Mouse (Mus musculus) left cerebral cortex, adult 11 months (tissue): ENCODE measurements around the gene Klk1b1.
"Not testable (repeated sequence)": the region's sequence is repeated elsewhere in the genome, so short reads cannot be mapped to it uniquely, and the experiment has no call there.

ENCODE experiments used
- DNase-seq: peaks from one replicate; pipeline ENCODE4 v3.0.0; 2022; ENCODE audit warnings: low spot score

Klk1b1 gene

DNA sequence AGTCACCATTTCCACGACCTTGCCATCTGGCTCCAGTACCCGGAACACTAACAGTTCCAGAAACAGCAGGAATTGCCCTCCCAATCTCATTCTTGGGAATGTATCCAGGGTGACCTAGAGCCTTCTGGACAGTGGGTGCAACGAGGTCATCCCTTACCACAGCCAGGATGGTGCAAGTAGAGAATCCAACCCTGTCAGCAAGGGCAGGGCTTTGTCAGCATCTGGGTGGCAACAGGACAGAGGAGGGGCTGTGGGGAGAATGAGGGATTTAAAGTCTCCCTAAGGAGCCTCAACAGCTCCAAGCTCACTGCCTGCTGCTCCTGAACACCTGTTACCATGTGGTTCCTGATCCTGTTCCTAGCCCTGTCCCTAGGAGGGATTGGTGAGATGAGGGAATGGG lies at the start of gene Klk1b1:
Gene Klk1b1 (plus strand): TSS at position 301 of the 400 bp plus-strand sequence.
- DNase-seq, result no peak

DNA sequence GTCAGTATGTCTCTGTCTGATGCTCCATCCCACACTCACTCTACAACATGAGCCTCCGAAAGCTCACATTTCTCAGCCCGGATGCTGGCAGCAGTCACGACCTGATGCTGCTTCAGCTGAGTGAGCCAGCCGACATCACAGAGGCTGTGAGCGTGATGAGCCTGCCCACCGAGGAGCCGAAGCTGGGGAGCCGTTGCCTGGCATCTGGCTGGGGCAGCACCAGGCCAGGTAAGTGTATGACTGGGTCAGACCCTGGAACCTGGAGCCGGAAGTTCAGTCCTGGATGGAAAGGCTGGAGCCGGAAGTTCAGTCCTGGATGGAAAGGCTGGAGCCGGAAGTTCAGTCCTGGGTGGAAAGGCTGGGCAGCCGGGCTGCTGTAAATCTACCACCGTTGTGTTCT lies 48.1 kb upstream of the Klk1b1 start:
- no peak for DNase-seq

DNA sequence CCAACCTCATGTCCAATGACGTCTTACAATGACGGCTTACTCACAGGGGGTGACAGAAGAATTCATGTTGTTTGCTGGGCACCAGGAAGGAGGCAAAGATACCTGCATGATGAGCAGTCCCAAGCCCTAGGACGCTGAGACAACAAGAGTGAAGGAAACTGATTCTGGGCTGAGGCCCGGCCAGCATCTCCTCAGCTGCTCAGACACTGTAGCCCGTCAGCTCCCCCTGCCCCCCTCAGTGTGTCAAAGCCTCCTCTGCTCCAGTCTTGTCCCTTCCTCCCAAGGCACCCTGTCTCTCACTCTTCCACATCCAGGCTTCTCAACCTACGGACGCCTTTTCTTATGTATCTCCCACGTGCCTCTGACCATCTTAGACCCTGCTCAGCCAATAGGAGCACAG lies 47.7 kb upstream of the Klk1b1 start:
- DNase-seq, result no peak

DNA sequence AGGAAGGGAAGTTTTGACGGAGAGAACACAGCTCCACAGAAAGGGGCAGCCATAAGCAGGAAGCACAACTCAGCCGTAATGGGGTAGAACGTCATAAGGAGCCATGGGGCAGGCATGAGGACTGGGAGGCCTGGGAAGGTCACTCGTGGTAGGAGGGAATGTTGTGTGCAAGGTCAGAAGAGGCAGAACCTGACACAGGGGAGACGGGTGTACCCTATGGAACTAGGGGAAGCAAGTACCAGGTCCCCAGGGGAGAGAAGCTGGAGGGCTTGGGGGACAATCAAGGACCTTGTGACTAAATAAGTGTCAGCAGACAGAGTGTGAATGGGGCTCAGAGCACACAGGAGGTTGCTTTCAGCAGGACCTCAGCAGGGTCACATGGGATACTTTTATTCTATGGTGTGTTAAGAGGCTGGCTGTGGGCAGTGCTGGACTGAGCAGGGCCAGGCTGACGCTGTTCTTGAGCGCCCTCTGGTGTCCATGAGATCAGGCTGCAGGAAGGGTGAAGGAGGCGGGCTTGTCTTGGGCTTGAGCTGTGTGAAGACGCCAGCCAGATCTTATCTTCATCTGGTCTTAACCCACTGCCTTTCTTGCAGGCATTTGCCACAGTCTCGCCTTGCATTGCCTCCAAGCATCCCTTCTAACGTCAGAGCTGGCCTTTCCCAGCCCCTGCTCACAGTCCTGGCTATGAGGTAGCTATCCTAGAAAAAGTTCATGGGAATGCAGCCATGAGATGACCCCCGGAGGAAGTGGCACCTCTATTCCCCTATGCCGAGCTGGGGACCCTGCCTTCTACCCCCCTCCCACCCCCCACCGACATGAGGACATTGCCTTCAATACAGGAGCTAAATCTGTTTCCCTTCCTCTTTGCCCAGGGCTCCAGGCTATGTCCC lies 46.7 kb upstream of the Klk1b1 start:
- no peak for DNase-seq

DNA sequence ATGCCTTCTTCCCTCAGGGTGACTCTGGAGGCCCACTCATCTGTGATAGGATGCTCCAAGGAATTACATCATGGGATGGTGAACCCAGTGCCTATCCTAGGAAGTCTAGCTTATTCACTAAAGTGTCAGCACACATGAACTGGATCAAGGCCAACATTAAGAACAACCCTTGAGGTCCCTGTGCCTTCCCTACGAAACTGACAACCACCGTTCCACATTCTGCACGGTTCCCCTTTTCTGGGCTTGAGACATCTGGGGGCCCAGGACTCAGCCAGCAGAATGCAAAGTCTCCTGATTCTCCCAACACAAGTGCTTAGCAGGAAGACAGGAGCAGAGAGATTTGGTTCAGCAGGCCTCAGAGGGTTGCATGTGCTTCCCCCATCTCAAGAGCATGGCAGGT lies 46.0 kb upstream of the Klk1b1 start:
- DNase-seq, result no peak

DNA sequence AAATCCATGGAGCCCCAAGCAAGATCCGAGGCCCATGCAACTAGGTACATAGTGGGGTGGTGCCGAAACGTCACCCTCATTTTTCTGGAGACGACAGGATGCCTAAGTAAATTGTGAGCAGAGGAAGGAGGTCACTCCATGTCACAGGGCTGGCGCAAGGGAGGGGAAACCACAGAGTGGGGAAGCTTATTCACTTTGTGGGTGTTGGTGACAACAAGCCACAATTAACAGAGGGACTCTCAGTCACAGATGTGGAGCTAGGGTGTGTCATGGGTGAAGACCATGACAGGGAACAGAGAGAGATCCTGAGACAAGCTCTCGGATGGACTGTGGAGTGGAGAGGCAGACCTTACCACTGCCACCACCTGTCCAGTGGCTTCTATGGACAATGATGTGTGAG lies 45.5 kb upstream of the Klk1b1 start:
- no peak for DNase-seq

DNA sequence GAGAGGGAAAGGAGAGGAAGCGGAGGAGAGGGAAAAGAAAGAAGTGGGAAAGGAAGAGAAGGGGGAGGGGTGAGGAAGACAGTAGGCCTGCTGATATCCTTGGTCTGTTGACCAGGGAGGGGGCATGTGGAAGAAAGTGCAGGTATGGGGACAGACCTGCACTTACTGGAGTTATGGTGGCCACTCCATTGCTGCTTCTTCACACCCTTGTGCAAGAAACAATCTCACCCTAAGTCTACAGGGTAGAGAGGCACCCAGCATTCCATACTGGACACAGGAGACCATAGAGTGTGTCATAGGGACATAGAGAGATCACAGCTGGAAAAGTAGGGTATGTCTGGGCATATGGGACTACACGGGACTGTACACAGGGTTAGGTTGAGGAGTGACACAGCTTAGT lies 44.6 kb upstream of the Klk1b1 start:
- DNase-seq, result no peak

DNA sequence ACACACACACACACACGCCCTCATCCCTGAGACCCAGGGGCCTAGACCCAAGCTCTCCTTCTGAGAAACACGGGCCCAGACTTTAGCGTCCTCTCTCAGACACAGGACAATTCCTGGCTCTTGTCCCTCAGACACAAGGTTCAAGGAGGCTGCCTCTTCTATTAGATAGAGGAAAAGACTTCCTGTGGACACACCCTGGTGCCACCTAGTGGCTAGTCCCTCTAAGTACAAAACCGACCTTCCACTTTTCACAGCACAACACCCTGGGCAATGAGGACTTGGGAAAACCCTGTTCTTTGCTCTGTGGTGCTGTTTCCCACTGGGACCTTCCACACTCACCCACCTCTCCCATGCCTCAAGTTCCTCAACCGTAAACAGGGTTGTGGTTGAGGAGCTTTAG lies 40.6 kb upstream of the Klk1b1 start:
- DNase-seq, result no peak

DNA sequence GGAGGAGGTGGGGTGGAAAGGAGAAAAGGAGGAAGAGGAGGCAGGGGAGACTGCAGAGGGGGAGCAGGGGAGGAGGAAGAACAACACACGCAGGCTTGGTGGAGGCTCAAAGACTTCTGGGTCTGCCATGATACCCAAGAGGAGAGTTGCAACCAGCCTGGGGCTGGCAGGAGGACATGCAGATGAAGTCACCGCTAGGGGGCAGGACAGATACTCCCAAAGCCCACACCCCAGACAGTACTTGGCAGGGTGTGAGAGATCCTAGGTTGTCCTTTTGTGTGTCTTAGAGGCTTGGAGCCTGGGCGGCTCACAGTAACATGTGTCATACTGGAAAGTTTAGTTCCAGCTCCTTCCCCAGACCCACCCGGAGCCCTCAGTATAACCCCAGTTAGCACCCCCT lies 38.0 kb upstream of the Klk1b1 start:
- DNase-seq, result no peak

DNA sequence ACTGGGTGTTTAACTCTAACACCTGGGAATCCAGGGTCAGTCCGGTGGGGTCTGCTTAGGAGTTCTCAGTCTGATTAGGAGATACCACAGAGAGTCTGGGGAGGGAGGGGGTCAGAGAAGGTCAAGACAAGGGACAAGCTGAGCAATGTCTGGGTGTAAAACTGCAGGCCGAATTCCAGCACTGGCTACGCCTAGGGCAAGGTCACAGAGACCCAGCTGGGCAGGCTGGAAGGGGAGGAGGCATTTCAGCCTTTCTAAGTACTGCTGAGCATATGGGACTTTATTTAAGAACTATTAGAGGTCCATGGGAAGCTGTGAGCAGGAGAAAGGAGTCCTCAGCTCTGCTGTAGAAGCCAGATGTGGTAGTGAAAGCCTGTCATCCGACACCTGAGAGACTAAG lies 34.2 kb upstream of the Klk1b1 start:
- DNase-seq, result no peak

DNA sequence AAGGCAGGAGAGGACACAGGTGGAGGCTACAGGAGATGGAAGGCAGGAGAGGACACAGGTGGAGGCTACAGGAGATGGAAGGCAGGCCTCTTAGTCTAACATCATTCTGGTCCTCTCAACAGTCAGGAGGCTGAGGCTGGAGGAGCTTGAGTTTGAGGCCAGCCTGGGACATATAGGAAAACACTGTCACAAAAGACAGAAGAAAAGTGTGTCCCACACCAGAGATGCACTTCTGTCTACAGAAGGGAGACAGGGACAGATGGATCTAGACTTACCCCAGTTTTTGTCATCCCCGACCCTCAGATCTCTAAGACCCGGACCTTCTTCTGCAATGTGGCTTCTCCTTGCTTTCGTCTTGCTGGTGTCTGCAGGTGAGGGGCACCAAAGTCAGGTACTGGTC lies 33.1 kb upstream of the Klk1b1 start, which contains the start of gene Klk15:
Gene Klk15 (plus strand): TSS at position 301 of the 400 bp plus-strand sequence.
- DNase-seq, result no peak

DNA sequence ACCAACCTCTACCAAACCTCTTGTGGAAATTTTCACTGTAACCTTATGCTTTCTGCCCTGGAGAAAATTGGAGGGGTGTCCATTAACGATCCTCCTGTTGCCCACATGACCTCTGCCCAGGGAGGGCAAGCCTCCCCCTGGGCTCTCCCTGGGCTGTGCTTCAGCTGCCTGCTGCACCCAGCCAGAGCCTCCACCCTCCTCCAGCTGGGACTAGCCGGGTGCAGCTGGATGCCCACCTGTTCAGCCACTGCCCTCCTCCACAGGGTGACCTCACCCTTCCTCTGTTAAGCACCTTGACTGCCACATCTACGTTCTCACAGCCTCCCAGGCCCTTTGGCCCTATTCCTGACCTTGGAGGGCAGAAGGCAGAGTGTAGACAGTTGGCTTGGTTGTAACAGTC lies 31.8 kb upstream of the Klk1b1 start:
- DNase-seq, result no peak

DNA sequence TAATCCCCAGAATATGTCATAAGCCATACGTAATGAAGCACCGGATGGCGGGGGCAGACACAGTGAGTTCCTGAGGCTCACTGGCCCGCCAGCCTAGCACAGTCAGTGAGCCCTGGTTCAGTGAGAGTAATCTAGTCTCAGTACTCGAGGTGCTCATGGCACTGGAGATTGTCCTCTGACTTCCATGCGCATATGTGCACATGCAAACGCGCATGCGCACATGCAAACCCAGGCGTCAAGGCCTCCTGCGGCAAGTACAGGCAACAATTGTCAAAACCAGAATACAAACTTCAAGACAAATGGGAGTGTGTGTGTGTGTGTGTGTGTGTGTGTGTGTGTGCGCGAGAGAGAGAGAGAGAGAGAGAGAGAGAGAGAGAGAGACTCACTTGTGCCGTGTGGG lies 30.0 kb upstream of the Klk1b1 start:
- DNase-seq, result no peak

DNA sequence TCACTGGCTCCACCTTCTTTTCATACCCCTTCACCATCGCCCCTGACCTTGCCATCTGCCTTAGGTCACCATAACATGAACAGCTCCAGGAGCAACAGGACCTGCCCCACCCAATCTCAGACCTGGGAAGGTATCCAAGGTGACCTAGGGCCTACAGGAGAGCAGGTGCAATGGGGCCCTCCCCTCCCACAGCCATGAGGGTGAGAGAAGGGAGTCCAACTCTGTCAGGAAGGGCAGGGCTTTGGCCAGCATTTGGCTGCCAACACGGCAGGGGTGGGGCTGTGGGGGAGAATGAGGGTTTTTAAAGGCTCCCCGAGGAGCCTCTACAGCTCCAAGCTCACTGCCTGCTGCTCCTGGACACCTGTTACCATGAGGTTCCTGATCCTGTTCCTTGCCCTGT lies 24.3 kb upstream of the Klk1b1 start:
- not testable (repeated sequence) for DNase-seq

DNA sequence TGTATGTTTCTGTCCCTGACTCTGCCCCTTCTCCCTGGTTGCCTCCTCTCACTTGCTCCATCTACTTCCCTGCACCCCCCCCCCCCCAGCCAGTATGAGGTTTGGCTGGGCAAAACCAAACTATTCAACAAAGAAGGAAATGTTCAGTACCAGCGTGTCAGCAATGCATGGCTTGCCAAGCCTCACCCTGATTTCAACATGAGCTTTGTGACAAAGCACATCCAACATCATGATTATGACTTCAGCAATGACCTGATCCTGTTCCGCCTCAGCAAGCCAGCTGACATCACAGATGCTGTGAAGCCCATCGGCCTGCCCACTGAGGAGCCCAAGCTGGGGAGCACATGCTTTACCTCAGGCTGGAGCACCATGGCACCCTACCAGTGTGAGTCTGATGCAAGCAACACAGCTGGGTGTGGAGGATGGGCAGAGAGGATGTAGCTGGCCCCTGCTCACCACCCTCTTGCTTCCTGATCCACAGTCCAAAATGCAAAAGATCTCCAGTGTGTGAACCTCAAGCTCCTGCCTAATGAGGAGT lies 21.8 kb upstream of the Klk1b1 start:
- DNase-seq, result no peak

DNA sequence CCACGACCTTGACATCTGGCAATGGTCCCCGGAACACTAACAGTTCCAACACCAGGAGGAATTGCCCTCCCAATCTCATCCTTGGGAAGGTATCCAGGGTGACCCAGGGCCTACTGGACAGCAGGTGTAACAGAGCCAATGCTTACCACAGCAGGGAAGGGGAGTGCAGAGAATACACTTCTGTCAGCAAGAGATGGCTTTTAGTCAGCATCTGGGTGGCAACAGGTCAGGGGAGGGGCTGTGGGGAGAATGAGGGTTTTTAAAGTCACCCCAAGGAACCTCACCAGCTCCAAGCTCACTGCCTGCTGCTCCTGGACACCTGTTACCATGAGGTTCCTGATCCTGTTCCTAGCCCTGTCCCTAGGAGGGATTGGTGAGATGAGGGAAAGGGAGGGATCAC lies 16.2 kb upstream of the Klk1b1 start, which contains the start of gene Klk1b8:
Gene Klk1b8 (plus strand): TSS at position 301 of the 400 bp plus-strand sequence.
- DNase-seq, result no peak

DNA sequence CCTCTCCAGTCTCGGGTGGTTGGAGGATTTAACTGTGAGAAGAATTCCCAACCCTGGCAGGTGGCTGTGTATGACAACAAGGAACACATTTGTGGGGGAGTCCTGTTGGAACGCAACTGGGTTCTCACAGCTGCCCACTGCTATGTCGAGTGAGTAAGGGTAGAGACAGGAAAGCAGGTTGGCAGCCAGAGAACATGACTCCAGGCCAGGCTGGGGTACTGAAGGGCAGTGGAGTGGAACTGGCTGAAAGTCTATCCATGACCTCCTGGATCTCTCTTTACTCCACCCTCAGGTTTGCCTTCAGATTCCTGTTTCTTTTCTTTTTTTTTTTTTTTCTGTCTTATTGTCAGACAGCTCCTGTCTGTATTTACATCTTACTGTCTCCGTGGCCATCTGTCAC lies 13.8 kb upstream of the Klk1b1 start:
- DNase-seq, result no peak

DNA sequence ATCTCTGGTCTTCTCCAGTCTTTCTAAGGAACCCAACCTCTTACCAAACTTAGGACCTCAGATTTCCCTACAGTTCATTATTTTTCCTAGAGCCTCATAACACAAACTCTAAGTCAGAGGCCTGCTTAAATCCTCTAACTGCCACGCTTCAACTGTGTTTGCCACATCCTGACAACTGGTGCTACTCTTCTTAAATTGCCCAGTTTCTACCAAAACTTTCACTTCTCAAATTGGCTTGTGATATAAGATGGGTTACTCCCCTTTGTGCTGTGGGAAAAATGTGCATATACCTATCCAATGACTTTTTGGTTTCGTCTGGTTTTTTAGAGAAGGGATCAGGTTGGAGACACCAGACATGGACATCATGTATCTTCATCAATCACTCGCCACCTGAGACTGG lies 507 bp downstream of the Klk1b1 start:
- no peak for DNase-seq

DNA sequence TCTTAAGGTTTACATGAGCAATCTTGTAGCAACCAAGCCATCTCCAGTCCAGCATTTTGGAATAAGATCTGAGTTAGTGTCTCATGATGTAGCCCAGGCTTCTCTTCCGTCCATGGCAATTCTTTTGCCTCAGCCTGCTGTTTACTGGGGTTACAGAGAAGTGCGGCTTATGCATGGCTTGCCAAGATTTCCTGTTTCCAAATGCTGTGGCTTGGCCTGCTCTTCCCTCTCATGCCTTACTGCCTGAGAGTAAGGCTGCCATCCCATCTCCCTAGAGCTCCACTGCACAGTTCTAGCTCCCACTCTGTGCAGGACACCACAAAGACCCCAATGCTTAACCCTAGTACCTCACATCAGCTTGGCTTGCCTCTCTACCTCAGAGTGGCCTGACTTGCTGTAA lies 1.1 kb downstream of the Klk1b1 start:
- DNase-seq, result no peak

DNA sequence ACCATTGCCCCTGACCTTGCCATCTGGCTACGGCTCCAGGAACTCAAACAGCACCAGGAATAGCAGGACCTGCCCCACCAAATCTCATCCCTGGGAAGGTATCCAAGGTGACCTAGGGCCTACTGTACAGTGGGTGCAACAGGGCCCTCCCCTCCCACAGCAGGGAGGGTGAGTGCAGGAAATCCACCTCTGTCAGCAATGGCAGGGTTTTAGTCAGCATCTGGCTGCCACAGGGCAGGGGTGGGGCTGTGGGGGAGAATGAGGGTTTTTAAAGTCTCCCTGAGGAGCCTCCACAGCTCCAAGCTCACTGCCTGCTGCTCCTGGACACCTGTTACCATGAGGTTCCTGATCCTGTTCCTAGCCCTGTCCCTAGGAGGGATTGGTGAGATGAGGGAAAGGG lies 9.2 kb downstream of the Klk1b1 start, which contains the start of gene Klk1b9:
Gene Klk1b9 (plus strand): TSS at position 301 of the 400 bp plus-strand sequence.
- DNase-seq, result not testable (repeated sequence)

DNA sequence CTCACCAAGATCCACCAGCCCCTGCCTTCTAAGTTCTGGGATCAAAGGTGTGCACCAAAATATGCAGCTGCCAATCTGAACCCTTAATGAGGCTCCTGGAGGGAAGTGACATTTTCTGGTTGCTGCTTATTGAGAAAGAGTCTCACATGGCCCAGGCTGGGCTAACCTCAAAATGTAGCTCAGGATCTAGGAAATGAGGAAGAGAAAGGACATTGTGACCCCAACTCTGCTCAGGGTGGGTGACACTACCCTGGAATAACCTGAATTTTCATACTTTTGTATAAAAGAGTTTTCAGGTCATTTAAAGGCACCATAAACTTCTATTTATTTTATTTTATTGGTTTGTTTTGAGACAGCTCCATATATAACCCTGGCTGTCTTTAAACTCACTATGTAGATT lies 19.1 kb downstream of the Klk1b1 start:
- DNase-seq, result no peak

DNA sequence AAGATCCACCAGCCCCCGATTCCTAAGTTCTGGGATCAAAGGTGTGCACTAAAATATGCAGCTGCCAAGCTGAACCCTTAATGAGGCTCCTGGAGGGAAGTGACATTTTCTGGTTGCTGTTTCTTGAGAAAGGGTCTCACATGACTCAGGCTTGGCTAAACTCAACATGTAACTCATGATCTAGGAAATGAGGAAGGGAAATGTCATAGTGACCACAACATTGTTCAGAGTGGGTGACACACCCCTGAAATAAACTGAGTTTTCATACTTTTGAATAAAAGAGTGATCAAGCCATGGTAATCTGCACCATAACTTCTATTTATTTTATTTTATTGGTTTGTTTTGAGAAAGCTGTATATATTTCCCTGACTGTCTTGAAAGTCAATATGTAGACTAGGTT lies 28.3 kb downstream of the Klk1b1 start:
- not testable (repeated sequence) for DNase-seq

DNA sequence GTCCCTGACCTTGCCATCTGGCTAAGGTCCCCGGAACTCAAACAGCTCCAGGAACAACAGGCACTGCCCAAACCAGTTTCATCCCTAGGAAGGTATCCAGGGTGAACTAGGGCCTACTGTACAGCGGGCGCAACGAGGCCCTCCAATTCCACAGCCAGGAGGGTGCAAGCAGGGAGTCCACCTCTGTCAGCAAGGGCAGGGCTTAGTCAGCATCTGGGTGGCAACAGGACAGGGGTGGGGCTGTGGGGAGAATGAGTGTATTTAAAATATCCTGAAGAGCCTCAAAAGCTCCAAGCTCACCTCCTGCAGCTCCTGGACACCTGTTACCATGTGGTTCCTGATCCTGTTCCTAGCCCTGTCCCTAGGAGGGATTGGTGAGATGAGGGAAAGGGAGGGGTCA lies 29.0 kb downstream of the Klk1b1 start, which contains the start of gene Klk1b11:
Gene Klk1b11 (plus strand): TSS at position 301 of the 400 bp plus-strand sequence.
- DNase-seq, result not testable (repeated sequence)
